Mouse (Mus musculus) heart, postnatal 0 days (tissue): ENCODE results near the gene Duox1.

Source experiments
- CTCF ChIP-seq: IDR thresholded peaks from 2 replicates; pipeline ENCODE4 v1.5.1; 2016; ENCODE audit warnings: antibody characterized with exemption, control low read depth, low read depth
- EP300 ChIP-seq: IDR thresholded peaks from 2 replicates; pipeline ENCODE4 v1.6.1; 2016; ENCODE audit warnings: antibody characterized with exemption, low read depth

- no peak for TF ChIP-seq CTCF
- TF ChIP-seq EP300, result no peak
These were observed 17.4 kb upstream of the Duox1 start, which contains the start of gene Duox2 for GRCm38 (mm10) chr2:122298096-122298499.
